28 mouse cellular contexts compared by ENCODE assay signal in the genomic region with DNA sequence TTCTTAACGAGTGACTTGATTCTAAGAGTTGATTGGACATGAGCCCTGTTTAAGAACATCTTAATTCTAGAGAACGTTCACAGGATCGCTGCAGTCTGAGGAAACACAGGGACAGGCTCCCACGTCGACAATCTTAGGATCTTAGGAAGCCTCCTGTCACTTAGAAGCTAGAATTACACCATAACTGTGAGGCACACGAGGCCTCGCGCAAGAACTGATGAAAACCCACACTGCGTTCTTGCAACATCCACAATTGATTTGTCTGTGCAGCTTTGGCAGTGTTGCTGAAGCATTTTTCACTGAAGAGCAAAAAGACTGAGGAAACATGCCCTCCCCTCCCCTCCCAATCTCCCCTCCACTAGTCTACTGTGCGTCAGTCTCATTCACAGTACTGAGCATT.
DNase-seq lines count a peak whose midpoint lies in the region; ATAC-seq and TF ChIP-seq lines count a peak whose summit lies in the region.
"Had no signal": no experiment of that assay in that cellular context is flagged by ENCODE, and none has a peak within 500 bp of the region (broad histone marks: within the 10 kb centered on the region; RNA-seq: fewer than 3 reads in every experiment).

No protein-coding gene starts in this region.

- no peak for DNase-seq in frontal cortex, postnatal 36 days (ENCODE audit: low spot score in 2 of 2)
- peak; percentile 55 for DNase-seq in liver, postnatal 0 days
- no peak for DNase-seq in liver, embryonic 11.5 days (ENCODE audit: low spot score)
- DNase-seq in fat pad, adult 2 months (ENCODE audit: extremely low read depth, low read depth, low spot score) = peak; percentile 7
- DNase-seq in telencephalon, adult 2 months (ENCODE audit: low read depth, low spot score) = peak; percentile 21
- no peak for DNase-seq in Muller cell, postnatal 12 days (ENCODE audit: inconsistent ontology term)
- DNase-seq: cerebellum, adult 11-12 months; cerebellum, postnatal 14 days; heart, postnatal 36 days; kidney, adult 2 months; kidney, postnatal 36 days; lung, adult 18-20 months; right cerebral cortex, postnatal 4 days; thymus, adult 2 months; thymus, postnatal 36 days had no signal

- WGBS in liver, postnatal 0 days (ENCODE audit: insufficient replicate concordance) = 66% methylated on average over 10 of the region's 10 CpGs
- 86% methylated on average over 10 of the region's 10 CpGs for WGBS in liver, embryonic 11.5 days

- H3K27ac ChIP-seq in liver, postnatal 0 days (ENCODE audit: low read depth) = no peak overlapping the region
- H3K27ac ChIP-seq in liver, embryonic 11.5 days (ENCODE audit: low read depth, low read length) = no peak overlapping the region
- H3K27ac ChIP-seq: hindbrain, embryonic 12.5 days; hindbrain, postnatal 0 days; intestine, embryonic 15.5 days; liver, embryonic 12.5 days; macrophage; midbrain, embryonic 10.5 days; midbrain, embryonic 15.5 days; stomach, postnatal 0 days had no signal

- H3K9me3 ChIP-seq in liver, postnatal 0 days (ENCODE audit: low read length) = no peaks in the 10 kb centered on the region
- no peaks in the 10 kb centered on the region for H3K9me3 ChIP-seq in liver, embryonic 11.5 days (ENCODE audit: control insufficient read depth, low read length)
- H3K9me3 ChIP-seq: hindbrain, embryonic 12.5 days; intestine, embryonic 15.5 days; liver, embryonic 12.5 days; midbrain, embryonic 10.5 days; midbrain, embryonic 15.5 days had no signal

- no peaks in the 10 kb centered on the region for H3K27me3 ChIP-seq in liver, postnatal 0 days (ENCODE audit: insufficient read depth, low read length)
- H3K27me3 ChIP-seq in liver, embryonic 11.5 days (replicated peaks; ENCODE audit: control insufficient read depth, insufficient read depth, low read length) = no peaks in the 10 kb centered on the region
- H3K27me3 ChIP-seq: CH12.LX; hindbrain, embryonic 12.5 days; intestine, embryonic 15.5 days; liver, embryonic 12.5 days; midbrain, embryonic 15.5 days had no signal

- no peak overlapping the region for H3K4me3 ChIP-seq in liver, postnatal 0 days (ENCODE audit: low read depth, low read length)
- H3K4me3 ChIP-seq in liver, embryonic 11.5 days (ENCODE audit: low read depth, low read length) = no peak overlapping the region
- H3K4me3 ChIP-seq: hindbrain, embryonic 12.5 days; intestine, embryonic 15.5 days; liver, embryonic 12.5 days; midbrain, embryonic 10.5 days; midbrain, embryonic 15.5 days had no signal

- TF ChIP-seq EP300 in liver, postnatal 0 days (IDR thresholded peaks at IDR 0.05; ENCODE audit: low read depth) = no peak

- no peaks in the 10 kb centered on the region for H3K4me1 ChIP-seq in liver, postnatal 0 days (ENCODE audit: insufficient read depth)
- H3K4me1 ChIP-seq in liver, embryonic 11.5 days (replicated peaks; ENCODE audit: control insufficient read depth, insufficient read depth, low read length) = no peaks in the 10 kb centered on the region; the same call in 1 of the 2 replicates
- H3K4me1 ChIP-seq: intestine, embryonic 15.5 days; liver, embryonic 12.5 days; midbrain, embryonic 15.5 days had no signal

- no peak overlapping the region for H3K9ac ChIP-seq in liver, postnatal 0 days (replicated peaks)
- H3K9ac ChIP-seq in liver, embryonic 11.5 days (ENCODE audit: low read depth, low read length) = no peak overlapping the region
- H3K9ac ChIP-seq: hindbrain, embryonic 12.5 days; intestine, embryonic 15.5 days; liver, embryonic 12.5 days; midbrain, embryonic 15.5 days had no signal

- no peak for TF ChIP-seq CTCF in liver, postnatal 0 days (IDR thresholded peaks at IDR 0.05; ENCODE audit: low read depth)

- peak; percentile 92 for ATAC-seq in frontal cortex, adult (ENCODE audit: low TSS enrichment)
- peak; percentile 83 for ATAC-seq in liver, postnatal 0 days
- ATAC-seq in liver, embryonic 11.5 days (replicated peaks; ENCODE audit: low FRiP score) = no peak
- ATAC-seq: forebrain, embryonic 14.5 days; hindbrain, postnatal 0 days; intestine, embryonic 15.5 days; liver, embryonic 12.5 days; lung, postnatal 0 days; midbrain, embryonic 15.5 days had no signal

- no peaks in the 10 kb centered on the region; the same call in 1 of the 2 replicates for H3K36me3 ChIP-seq in liver, postnatal 0 days (replicated peaks; ENCODE audit: insufficient read depth, low read length)
- no peaks in the 10 kb centered on the region for H3K36me3 ChIP-seq in liver, embryonic 11.5 days (ENCODE audit: control insufficient read depth, insufficient read depth, low read length)
- H3K36me3 ChIP-seq: hindbrain, embryonic 12.5 days; intestine, embryonic 15.5 days; liver, embryonic 12.5 days; midbrain, embryonic 15.5 days had no signal

- H3K4me2 ChIP-seq in liver, postnatal 0 days (ENCODE audit: low read depth, low read length) = no peak overlapping the region
- no peak overlapping the region for H3K4me2 ChIP-seq in liver, embryonic 11.5 days
- H3K4me2 ChIP-seq: heart, embryonic 11.5 days; hindbrain, embryonic 12.5 days; intestine, embryonic 15.5 days; liver, embryonic 12.5 days; midbrain, embryonic 15.5 days had no signal

Comparison
In these comparisons a context has a peak if more than half of its experiments do, and no peak if none do; other contexts are left out.
1. DNase-seq: peak in liver, postnatal 0 days (single experiment), fat pad, adult 2 months (single experiment) and telencephalon, adult 2 months (single experiment); none in frontal cortex, postnatal 36 days (0 of 2), liver, embryonic 11.5 days (single experiment) and Muller cell, postnatal 12 days (single experiment).